Mouse (Mus musculus) kidney, adult 8-10 months (tissue): ENCODE results near the gene Hdac8.

ENCODE experiments used
- DNase-seq, 2 experiments: peaks; one replicate each; pipeline ENCODE4 v3.0.0; 2022

The Hdac8 gene

GRCm38 (mm10) chrX:102504644-102505481, at the start of gene Hdac8:
Gene Hdac8 (minus strand): TSS chrX:102505359.
- DNase-seq: peak; percentile 34 to 37

DNA sequence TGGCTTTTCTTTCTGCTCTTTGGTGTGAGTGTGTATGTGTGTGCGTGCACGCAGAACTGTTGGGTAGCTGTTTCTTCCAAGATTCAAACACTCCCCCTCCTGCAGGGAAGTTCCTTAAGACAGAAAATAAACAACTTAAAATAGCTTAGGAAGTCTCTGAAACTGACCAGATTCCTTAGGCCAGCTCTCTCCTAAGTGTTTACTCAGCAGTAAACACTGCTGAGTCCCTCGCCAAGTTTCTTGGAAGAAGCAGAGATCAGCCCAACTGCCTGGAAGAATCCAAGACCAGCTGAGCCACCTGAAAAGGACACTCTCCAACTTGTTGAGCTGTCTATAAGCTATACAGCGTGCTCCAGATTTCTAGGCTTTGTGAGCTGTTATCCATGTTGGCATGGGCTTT, 4.0 kb upstream of the Hdac8 start:
- DNase-seq: peak in 1 of 2 experiments; percentile 2

- no peak for DNase-seq
Measured at GRCm38 (mm10) chrX:102504179-102504578, 980 bp downstream of the Hdac8 start.

DNA sequence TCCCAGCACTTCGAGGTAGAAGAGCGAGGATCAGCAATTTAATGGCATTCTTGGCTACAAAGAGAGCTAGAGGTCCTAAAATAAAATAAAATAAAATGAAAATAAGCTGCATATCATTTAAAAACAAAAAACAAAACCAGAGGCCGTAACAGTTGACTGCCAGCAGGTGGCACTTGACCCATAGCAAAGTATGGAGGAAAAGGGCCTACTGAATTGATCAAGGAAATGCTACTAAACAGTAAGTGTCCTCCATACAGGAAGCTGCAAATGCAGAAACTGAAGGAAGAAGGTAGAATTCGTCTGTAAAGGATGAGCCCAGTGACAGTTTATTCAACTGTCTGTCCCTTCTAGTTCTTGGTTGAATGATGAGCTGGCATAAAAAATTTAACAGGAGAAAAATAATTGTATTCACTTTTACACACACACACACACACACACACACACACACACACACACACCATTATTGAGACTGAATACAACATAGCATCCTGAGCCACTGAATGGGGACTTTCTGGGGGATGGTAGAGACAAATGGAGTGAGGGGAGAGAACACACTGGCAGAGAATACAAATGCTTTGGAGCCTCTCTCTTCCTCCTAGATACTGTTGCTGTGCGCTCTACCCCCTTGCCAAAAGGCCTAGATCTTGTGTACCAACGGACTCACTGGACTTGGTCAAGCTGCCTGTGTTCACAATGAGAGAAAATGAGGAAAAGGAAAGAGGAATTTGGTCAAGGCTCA, 11.0 kb downstream of the Hdac8 start:
- no peak for DNase-seq

GRCm38 (mm10) chrX:102485575-102485974, 19.6 kb downstream of the Hdac8 start:
- no peak for DNase-seq

DNA sequence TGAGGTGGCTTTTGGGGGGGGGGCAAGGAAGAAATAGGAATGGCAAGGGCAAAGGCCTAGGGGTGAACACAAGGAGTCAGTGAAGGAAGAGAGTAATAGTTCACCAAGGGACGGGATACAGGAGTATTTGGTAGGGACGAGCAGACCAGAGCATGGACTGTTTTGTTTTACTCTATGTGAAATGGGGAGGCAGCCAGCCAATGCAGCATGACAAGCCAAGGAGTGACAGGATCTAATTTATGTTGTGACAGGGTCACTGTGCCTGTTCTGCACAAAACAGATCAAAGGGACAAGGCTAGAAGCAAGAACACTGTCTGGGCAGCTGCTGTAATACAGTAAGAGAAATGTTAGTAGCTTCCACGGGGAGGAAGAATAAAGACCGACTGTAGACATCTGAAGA, 25.5 kb downstream of the Hdac8 start:
- DNase-seq: no peak

DNA sequence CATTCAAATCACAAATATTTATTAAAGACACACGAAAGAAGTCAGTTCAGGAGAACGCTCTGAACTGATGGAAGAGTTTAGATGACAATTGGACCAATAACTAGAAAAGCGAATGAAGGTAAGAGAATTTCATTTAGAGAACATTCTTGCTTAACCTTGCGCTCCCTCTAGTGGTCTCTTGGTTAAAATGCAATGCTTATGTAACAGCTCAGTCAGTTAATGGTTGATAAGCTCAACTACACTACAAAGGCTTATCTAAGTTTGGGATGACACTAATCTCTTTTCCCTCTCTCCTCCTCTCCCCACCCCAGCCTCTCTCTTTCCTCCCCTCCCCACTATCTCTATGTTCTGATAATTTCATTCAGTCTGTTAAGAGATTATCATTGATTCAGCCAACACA, 26.2 kb downstream of the Hdac8 start:
- peak; percentile 29 to 37 for DNase-seq

- DNase-seq: no peak
Measured at GRCm38 (mm10) chrX:102478481-102478880, 26.7 kb downstream of the Hdac8 start.

- DNase-seq: peak; percentile 24 to 68
Measured at GRCm38 (mm10) chrX:102476784-102477183, 28.4 kb downstream of the Hdac8 start.

DNA sequence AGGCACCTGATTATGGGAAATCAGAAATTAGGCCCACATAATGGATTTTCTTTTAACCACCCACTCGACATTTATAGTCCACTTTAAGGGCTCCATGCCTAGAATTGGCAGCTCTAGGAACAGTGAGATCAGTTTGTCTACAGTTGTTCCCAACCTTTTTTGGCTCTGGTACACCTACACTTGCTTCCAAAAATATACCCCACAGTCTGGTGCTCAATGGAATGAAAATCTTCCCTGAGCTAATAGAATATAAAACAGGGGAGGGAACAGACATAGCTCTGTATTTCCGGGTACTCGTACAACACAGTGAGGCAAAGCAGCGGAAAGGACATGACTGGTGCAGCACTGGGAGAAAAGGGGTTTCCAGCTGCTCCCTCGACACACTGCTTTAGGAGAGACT, 29.6 kb downstream of the Hdac8 start:
- DNase-seq: no peak

DNA sequence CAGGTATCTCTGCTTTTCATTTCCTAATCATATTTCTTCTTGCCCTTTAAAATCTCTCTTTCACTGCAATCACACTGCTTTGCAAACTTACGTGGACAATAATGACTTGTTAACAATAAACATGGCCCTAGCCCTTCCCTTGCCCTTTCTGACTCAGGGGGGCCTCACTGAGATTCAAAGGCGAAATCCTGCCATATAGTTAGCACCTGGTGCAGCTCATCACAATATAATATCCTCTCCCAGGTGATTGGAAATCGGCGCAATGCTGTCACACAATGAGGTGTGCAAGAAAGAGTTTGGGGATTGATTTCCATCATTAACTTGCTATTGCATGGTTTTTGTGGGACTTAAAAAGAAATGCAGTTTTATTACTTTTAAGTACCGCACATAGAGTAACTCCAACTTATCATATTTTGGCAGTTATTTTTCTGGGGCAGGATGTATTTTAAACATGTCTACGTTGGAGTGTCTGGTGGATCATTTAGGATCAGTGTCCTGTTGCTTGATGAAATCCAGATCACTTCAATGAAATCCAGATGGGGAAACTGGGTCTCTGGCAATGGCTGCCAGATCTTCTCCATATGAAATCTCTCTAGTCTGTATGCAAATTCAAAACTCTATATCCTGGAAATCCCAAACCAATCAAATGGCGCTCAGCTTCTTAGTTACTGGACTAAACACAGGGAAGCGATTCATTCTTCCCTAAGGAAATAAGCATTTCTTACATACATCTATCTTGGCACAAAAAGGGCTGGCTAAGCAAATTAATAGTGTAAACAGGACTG, 86.6 kb downstream of the Hdac8 start:
- no peak for DNase-seq

DNA sequence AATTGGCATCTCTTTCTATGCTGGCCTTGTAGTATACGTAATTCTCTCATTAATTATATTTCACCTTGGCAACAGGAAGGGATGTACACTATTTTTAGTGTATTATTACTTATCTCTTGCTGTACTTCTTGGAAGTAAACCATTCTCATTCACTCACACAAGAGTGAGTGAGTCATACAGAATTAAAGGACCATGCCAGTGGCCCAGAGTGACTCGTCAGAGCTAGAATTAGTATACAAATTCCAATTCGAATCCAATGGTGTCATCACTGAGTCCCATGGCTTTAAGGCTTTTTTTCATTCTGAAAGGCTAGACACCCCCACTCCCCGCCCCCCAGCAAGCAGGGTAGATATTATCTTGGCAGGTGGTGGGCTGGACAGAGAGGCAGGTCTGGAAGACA, 88.2 kb downstream of the Hdac8 start:
- DNase-seq: no peak

- DNase-seq: no peak
Measured at GRCm38 (mm10) chrX:102416386-102416785, 88.8 kb downstream of the Hdac8 start.

DNA sequence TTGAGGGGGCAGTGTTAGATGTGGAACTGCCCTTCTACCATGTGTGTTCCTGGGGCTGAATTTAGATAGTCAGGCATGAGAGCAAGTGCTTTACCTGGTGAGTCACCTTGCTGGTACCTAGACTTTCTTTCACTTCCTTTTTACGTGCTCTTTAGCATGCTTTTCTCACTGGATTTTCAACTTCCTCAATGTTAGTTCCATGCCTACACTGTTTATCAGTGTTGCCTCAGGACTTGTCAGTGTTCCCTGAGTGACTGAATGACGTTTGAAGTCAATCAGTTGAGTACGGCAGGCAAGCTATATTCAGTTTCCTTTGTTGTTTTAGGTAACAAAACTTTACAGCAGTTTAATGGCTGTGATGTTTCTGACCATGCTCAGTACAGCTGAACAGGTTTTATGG, 120.4 kb downstream of the Hdac8 start:
- no peak for DNase-seq

DNA sequence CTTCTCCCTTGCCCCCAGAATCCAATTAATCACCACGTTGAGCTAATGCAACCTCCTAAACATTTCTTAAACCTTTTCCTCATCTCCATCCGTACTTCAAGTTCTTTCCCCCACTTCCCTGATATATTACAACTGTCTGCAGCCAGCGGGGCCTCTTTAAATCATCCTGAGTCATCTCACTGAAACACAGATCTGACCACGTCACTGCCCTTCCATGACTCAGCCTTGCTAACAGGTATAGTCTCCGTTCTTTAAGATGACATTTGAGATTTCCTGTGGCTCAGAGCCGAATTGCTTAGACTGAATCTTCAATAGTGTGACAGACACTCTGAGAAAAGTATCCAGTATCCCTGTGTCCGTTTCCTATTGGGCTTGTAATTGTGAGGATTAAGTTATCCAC, 122.0 kb downstream of the Hdac8 start:
- DNase-seq: no peak

DNA sequence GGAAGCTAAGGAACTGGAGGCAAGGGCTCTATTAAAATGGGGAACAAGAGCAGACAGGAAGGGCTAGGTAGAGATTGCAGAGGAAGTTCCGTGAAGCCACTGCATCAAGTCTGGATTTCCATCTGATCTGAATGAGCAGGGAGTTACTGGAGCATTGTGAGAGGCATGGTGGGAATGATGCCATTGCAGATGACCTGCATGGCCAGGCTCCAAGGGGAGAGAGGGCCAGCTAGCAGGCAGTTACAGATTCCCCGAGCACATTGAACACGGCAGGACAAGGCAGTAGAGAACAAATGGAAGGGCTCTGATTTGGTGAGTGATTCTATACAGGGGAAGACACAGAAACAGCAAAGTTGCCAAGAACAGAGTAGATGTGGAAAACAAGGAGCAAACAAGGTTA, 138.6 kb downstream of the Hdac8 start:
- no peak for DNase-seq

DNA sequence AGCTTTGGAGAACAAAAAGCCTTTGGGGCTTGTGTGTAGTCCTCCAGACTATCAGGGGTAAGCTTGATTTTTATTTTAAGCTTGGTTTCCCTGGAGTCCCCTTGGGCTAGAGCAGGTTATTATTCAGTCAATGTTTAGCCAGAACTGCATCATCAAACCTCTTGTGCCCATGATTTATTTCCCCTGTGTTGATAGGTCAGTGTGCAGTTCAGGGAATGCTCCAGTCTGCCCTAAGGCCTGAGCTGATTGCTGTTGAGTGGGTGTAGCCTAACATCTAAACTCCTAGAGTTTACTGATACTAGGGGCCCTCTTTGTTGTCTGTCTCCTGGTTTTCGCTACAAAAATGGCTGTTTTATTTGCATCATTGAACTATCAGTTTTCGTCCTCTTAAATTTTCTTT, 142.9 kb downstream of the Hdac8 start:
- DNase-seq: peak in 1 of 2 experiments; percentile 5

DNA sequence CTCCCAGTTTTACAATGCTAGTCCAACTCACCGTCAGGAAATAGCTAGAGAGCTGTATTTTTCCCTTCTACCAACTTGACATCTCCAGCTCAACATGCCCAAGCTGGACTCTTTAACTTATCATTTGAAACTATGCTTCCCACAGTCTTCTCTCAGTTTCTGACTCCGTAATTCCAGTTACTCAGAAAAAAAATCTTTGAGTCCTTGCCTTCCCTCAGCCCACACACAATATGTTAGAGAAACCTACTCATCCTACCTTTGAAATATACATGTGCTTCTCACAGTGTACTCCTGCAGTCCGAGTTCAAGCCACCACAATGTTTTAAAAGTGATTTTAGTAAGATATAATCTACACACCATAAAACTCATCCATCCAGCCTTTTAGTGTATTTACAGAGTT, 151.7 kb downstream of the Hdac8 start:
- DNase-seq: no peak

DNA sequence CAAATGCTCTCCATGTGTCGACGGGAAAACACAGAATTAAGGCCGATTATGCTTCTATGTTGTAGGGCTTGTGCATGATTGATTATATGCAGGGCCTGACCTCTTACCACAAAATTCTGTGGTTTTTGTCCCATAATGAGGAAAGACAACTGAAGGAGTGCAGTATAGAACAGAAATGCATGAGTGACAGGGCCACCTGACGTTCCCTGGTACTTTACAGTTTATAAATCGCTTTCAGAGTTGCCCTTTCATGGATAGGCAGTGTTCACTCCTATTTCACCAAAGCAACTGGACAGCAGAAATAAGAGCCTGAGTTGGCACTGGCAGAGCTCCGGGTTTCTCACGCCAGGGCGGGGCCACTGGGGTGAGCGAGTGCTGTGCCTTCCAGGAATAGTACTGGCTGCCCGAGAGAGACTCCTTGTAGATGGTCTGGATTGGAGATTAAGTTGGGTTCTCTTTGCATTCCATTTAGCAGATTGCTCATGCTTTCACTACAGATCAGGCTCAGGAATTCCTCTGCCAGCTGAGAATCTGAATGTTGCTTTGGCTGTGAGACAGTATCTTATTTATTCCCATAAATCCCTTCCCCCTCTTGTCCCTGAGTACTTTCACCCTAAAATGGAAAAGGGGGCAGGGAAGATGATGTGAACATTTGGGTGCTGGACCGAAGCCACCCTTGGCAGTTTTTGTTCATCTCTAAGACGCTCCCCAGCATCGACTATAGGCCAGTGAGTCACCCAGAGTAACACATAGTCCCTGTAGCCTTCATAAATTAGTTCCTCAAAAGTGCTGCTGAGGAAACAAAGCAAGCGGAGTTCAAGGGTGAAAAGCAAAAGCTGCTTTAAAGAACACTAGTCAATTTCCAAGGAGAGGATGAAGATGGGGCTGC, 155.1 kb downstream of the Hdac8 start:
- peak in 1 of 2 experiments; percentile 2 for DNase-seq

DNA sequence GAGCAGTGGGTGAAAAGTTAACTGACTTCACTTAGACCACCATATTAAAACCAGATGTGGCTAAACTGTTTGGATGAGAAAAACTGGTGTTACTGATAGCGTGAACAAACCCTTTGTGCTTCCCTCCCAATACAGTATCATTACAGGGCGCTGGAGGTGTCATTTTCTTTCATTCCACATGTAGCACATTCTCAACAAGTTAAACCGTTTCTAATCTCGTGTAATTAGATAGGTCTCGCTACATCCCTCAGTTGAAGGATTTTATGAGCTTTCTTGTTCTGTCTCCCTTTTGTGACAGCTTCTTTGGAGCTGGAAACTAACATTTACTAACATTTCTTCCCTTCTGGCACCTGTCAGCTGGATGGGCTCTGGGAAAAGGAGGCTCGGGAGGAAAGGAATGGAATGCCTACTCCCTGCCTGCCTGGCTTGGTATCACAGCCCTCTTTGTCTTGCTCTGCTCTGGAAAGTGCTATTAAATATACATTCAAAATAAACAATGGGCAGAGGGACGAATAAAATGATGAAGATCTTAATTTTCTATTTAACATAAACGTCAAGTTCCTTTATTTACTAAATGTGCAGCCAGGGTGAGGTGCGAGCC, 156.2 kb downstream of the Hdac8 start:
- DNase-seq: no peak

- DNase-seq: no peak
Measured at GRCm38 (mm10) chrX:102341688-102342087, 163.5 kb downstream of the Hdac8 start.
